Mouse (Mus musculus) thymus, adult 2 months (tissue): ENCODE data around the gene AC134908.4.

Experiments used
- CTCF ChIP-seq: fragments of 200-500 bp; IDR thresholded peaks from 2 replicates; pipeline ENCODE4 v1.5.1; 2012; ENCODE audit warnings: mild to moderate bottlenecking, control low read depth, low read length, moderate library complexity, borderline replicate concordance; ENCODE audit not compliant: control insufficient read depth, poor library complexity, insufficient read depth; ENCODE audit errors: extremely low read depth
- POLR2A ChIP-seq: fragments of 200-500 bp; IDR thresholded peaks from 2 replicates; pipeline ENCODE4 v1.6.1; 2012; ENCODE audit warnings: mild to moderate bottlenecking, low read length, control low read depth, moderate library complexity; ENCODE audit not compliant: control insufficient read depth, poor library complexity, insufficient read depth; ENCODE audit errors: extremely low read depth

DNA sequence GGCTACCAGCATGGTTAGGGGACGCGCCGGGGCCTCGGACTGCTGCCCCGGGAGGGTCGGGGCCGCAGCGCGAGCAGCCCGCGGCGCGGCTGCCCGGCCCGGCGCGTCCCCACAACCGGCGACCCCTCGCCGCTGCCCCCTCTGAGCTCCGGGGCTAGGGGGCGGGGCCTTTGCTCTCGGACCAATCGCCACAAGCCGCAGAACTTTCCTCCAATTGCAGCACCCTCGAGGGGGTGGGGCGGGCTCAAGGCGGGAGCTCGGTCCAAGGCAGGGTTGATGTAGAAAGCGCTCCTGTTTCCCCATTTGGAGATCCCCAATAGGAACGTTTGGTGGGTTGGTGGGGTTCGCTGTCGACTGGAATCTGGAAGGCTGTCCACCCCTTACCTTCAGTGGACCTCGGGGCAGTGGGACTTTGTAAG lies 1.5 kb upstream of the AC134908.4 start, which contains the start of gene Metrn:
- 0 out of 2 replicates have a peak, but pooled peaks have one; percentile 35 for TF ChIP-seq CTCF
- TF ChIP-seq POLR2A = peak; percentile 73
